Mouse (Mus musculus) gastrocnemius, adult 18-20 months (tissue): ENCODE results near the gene Cacna2d2. TPM values are rescaled to one million over a fixed set of nuclear protein-coding genes. Genes with fewer than 3 reads are reported as not detected.

Experiments used
- DNase-seq: peaks from one replicate; pipeline ENCODE4 v3.0.0; 2021; ENCODE audit warnings: low spot score
- total RNA-seq, 2 experiments: library from RNA; stranded (reverse); gene quantifications; 2 replicates each; pipeline ENCODE4 v1.2.3; 2021

Cacna2d2 gene
- total RNA-seq, 2 experiments from 2014 or later = 0.52 to 0.94 TPM

DNA sequence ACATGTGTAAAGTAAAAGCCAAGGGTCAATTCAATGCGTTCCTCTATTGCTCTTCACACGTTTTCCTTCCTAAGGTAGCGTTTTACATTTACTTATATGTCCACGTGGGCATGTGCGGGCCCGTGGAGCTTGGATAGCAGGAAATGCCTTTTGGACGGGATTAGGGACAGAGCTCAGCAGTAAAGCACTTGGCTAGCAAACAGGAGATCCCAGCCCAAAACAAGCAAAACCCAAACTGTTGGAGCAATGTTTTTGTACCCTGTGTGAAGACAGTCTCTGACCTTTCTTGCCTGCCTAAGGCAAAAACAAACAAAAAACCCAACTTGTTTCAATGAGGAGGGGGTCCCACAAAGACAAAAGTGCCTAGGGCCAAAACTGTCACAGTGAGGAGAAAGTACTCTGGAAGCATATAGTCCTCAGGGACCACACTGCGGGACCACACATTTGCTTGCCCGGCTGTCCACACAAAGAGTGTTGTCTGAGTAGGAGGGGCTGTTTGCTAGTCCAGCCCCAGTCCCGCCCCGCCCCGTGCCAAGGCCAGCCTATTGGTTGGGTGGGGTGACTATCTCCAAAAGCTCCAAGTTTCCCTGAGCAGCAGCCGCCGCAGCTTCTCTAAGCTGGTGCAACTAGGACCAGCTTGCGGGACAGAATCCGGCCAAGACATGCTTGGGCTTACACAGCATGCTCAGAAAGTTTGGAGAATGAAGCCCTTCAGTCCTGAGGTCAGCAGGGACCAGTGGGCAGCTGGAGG lies 177.1 kb downstream of the Cacna2d2 start, which contains the start of gene Hyal1:
Hyal1 (plus strand) TSS at position 571 of the 751 bp plus-strand sequence.
- peak; percentile 81 for DNase-seq

GRCm38 (mm10) chr9:107577871-107578270 lies 178.5 kb downstream of the Cacna2d2 start:
- no peak for DNase-seq

GRCm38 (mm10) chr9:107578587-107578986 lies 179.2 kb downstream of the Cacna2d2 start, which contains the start of gene Naa80:
Gene Naa80 (plus strand): TSS chr9:107578887.
- DNase-seq = no peak

Other genes with a start within 250 kb of the Cacna2d2 start
- gene Dock3, start 167.7 kb upstream of the Cacna2d2 start, total RNA-seq = under 1 TPM in 1 of 2 experiments, not detected in 1; 0.33 TPM
- 10 to 100 TPM; 33.6 to 34.8 TPM for gene Mapkapk3, start 109.7 kb upstream of the Cacna2d2 start, total RNA-seq
- 1 to 10 TPM; 6.0 to 6.6 TPM for gene Cish, start 103.6 kb upstream of the Cacna2d2 start, total RNA-seq
- gene Hemk1, start 61.3 kb upstream of the Cacna2d2 start, total RNA-seq = 10 to 100 TPM; 11.8 to 13.3 TPM
- gene 6430571L13Rik, start 59.0 kb upstream of the Cacna2d2 start, total RNA-seq = 10 to 100 TPM; 31.8 to 32.2 TPM
- gene Tmem115, start 134.3 kb downstream of the Cacna2d2 start, total RNA-seq = 10 to 100 TPM; 16.3 to 17.1 TPM
- gene Cyb561d2, start 142.6 kb downstream of the Cacna2d2 start, total RNA-seq = 1 to 10 TPM; 3.0 to 4.1 TPM
- gene Nprl2, start 142.6 kb downstream of the Cacna2d2 start, total RNA-seq = 10 to 100 TPM; 10.7 to 13.7 TPM
- gene Zmynd10, start 147.7 kb downstream of the Cacna2d2 start, total RNA-seq = under 1 TPM; 0.40 to 0.68 TPM
- 10 to 100 TPM; 11.9 to 13.6 TPM for gene Rassf1, start 151.9 kb downstream of the Cacna2d2 start, total RNA-seq
- gene Tusc2, start 163.6 kb downstream of the Cacna2d2 start, total RNA-seq = 10 to 100 TPM; 38.7 to 40.9 TPM
- 10 to 100 TPM; 14.0 to 25.3 TPM for gene Hyal2, start 168.3 kb downstream of the Cacna2d2 start, total RNA-seq
- 1 to 10 TPM; 1.4 to 1.5 TPM for gene Hyal1, start 177.3 kb downstream of the Cacna2d2 start, total RNA-seq
- 10 to 100 TPM; 14.0 to 15.3 TPM for gene Naa80, start 179.3 kb downstream of the Cacna2d2 start, total RNA-seq
- gene Hyal3, start 181.2 kb downstream of the Cacna2d2 start, total RNA-seq = under 1 TPM; 0.19 to 0.23 TPM
- 10 to 100 TPM; 44.6 to 49.7 TPM for gene Ifrd2, start 188.0 kb downstream of the Cacna2d2 start, total RNA-seq
- 10 to 100 TPM; 11.0 to 11.4 TPM for gene Sema3b, start 209.6 kb downstream of the Cacna2d2 start, total RNA-seq
- 10 to 100 TPM; 59.3 to 75.5 TPM for gene Gnai2, start 235.8 kb downstream of the Cacna2d2 start, total RNA-seq